Mouse (Mus musculus): Measurements from ENCODE around the gene Gm17660. TPM values are rescaled to one million over a fixed set of nuclear protein-coding genes. Genes with fewer than 3 reads are reported as not detected.
"Not testable (repeated sequence)": the region's sequence is repeated elsewhere in the genome, so short reads cannot be mapped to it uniquely, and the experiment has no call there.

The Gm17660 gene
- total and polyA plus RNA-seq, 3 experiments = not detected

DNA sequence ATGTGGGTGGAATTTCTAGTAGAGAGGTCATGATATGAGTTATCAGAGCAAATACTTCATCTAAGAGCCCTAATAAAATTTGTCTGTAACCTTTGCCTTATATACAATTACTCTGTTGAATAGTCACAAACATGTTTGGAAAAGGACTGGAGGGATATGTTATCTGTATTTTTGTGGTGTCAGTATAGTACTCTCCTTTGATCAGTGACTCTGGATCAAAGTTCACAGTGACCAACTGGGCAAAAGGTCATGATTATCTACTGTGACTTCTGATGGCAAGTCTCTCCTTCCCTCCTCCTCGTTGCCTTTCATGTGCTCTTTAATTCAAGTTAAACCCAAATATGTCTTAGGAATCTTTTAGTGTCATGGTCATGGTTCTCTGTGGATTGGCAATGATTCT, 41.6 kb downstream of the Gm17660 start:
- Histone ChIP-seq H3K4me1 (ENCODE audit: control insufficient read depth, insufficient read depth, low read length) (peaks cover 2% of the 10 kb centered on the region; the same call in 1 of the 2 replicates), H3K36me3 (ENCODE audit: control insufficient read depth, insufficient read depth, low read length) (peaks cover 4% of the 10 kb centered on the region; the same call in 1 of the 2 replicates), H3K79me2 (replicated peaks; ENCODE audit: control insufficient read depth, insufficient read depth, low read length) (no peaks in the 10 kb centered on the region), H3K4me3 (no peak overlapping the region), H3K27ac (no peak overlapping the region), H3K27me3 (ENCODE audit: control insufficient read depth, insufficient read depth, low read length) (no peaks in the 10 kb centered on the region), H3K9ac (ENCODE audit: low read depth, low read length) (no peak overlapping the region)
- intact Hi-C loops (cut with DNase I) = no loop called here
- DNase-seq = no peak
- 24% methylated on average over 1 of the region's 1 CpGs for WGBS
- TF ChIP-seq POLR2A (IDR thresholded peaks at IDR 0.05; ENCODE audit: insufficient read depth, low read depth, low read length) (no peak), CTCF (IDR thresholded peaks at IDR 0.05) (no peak), EP300 (IDR thresholded peaks at IDR 0.05; ENCODE audit: insufficient read depth, low read depth, low read length) (no peak)

GRCm38 (mm10) chr5:104035066-104035465, 42.3 kb downstream of the Gm17660 start:
- intact Hi-C loops (cut with DNase I) = no loop called here
- no peak overlapping the region for H3K4me3 ChIP-seq
- H3K27ac ChIP-seq = no peak overlapping the region
- no peak overlapping the region for H3K9ac ChIP-seq (ENCODE audit: low read depth, low read length)
- no peak for DNase-seq
- H3K4me1 ChIP-seq (ENCODE audit: control insufficient read depth, insufficient read depth, low read length) = peaks cover 2% of the 10 kb centered on the region; the same call in 1 of the 2 replicates
- TF ChIP-seq EP300 (IDR thresholded peaks at IDR 0.05; ENCODE audit: insufficient read depth, low read depth, low read length) (no peak), POLR2A (IDR thresholded peaks at IDR 0.05; ENCODE audit: insufficient read depth, low read depth, low read length) (no peak), CTCF (IDR thresholded peaks at IDR 0.05) (no peak)
- H3K27me3 ChIP-seq (ENCODE audit: control insufficient read depth, insufficient read depth, low read length) = no peaks in the 10 kb centered on the region
- H3K36me3 ChIP-seq (ENCODE audit: control insufficient read depth, insufficient read depth, low read length) = peaks cover 4% of the 10 kb centered on the region; the same call in 1 of the 2 replicates
- no peaks in the 10 kb centered on the region for H3K79me2 ChIP-seq (replicated peaks; ENCODE audit: control insufficient read depth, insufficient read depth, low read length)

DNA sequence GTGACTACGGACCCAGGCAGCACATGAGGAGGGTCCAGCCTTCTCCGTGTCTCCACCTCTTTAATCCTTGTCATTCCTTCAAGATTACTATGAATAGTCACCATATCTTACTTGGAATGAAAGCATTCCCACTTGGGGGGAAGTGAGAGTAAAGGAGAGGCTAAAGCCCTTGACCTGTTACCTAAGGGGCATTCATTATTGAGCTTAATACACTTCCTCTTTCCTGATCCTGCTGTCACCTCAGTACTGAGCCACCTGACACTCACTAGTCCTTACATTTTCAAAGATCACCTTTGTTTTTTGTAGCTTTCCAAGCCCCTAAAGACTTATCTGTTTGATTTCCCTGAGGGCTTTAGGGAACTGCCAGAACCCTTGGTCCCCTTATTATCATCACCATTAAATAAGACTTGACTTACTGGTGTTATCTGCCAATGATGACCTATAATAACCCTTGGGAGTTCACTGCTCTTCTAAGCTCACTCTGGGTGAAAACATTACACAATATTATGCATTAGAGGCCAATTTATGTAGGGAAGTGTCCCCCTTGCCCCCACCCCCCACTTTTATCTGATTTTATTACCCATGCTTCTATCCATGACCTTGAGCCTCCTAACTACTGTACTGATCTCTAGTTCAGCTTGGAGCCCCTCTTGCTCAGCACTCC, 44.8 kb downstream of the Gm17660 start:
- Histone ChIP-seq H3K9ac (ENCODE audit: low read depth, low read length) (no peak overlapping the region), H3K27me3 (ENCODE audit: control insufficient read depth, insufficient read depth, low read length) (no peaks in the 10 kb centered on the region), H3K79me2 (replicated peaks; ENCODE audit: control insufficient read depth, insufficient read depth, low read length) (no peaks in the 10 kb centered on the region), H3K4me1 (ENCODE audit: control insufficient read depth, insufficient read depth, low read length) (peaks cover 2% of the 10 kb centered on the region; the same call in 1 of the 2 replicates), H3K36me3 (ENCODE audit: control insufficient read depth, insufficient read depth, low read length) (peaks cover 4% of the 10 kb centered on the region; the same call in 1 of the 2 replicates), H3K27ac (no peak overlapping the region), H3K4me3 (no peak overlapping the region)
- WGBS = 54% methylated on average over 2 of the region's 2 CpGs
- DNase-seq = no peak
- TF ChIP-seq POLR2A (IDR thresholded peaks at IDR 0.05; ENCODE audit: insufficient read depth, low read depth, low read length) (no peak), EP300 (IDR thresholded peaks at IDR 0.05; ENCODE audit: insufficient read depth, low read depth, low read length) (no peak), CTCF (IDR thresholded peaks at IDR 0.05) (no peak)
- intact Hi-C loops (cut with DNase I) = no loop called here

GRCm38 (mm10) chr5:104025245-104025854, 52.1 kb downstream of the Gm17660 start:
- H3K36me3 ChIP-seq (ENCODE audit: control insufficient read depth, insufficient read depth, low read length) = no peaks in the 10 kb centered on the region
- peak; percentile 35 to 40 for DNase-seq
- peak overlapping the region; percentile 10; the same call in 1 of the 2 replicates for H3K9ac ChIP-seq (ENCODE audit: low read depth, low read length)
- whole genome bisulfite sequencing = 34% methylated on average over 17 of the region's 17 CpGs
- intact Hi-C loops (cut with DNase I) = no loop called here
- H3K27me3 ChIP-seq (ENCODE audit: control insufficient read depth, insufficient read depth, low read length) = no peaks in the 10 kb centered on the region
- H3K79me2 ChIP-seq (replicated peaks; ENCODE audit: control insufficient read depth, insufficient read depth, low read length) = no peaks in the 10 kb centered on the region
- peaks cover 8% of the 10 kb centered on the region for H3K4me1 ChIP-seq (ENCODE audit: control insufficient read depth, insufficient read depth, low read length)
- TF ChIP-seq POLR2A (IDR thresholded peaks at IDR 0.05; ENCODE audit: insufficient read depth, low read depth, low read length) (no peak), EP300 (IDR thresholded peaks at IDR 0.05; ENCODE audit: insufficient read depth, low read depth, low read length) (no peak), CTCF (IDR thresholded peaks at IDR 0.05) (no peak)
- H3K4me3 ChIP-seq = no peak overlapping the region; the same call in 1 of the 2 replicates
- peak overlapping the region; percentile 61 for H3K27ac ChIP-seq

GRCm38 (mm10) chr5:104024762-104025161, 52.6 kb downstream of the Gm17660 start:
- H3K27ac ChIP-seq = peak overlapping the region; percentile 61; the same call in 1 of the 2 replicates
- 0 out of 2 replicates have a peak, but pooled peaks cover 2% of the 10 kb centered on the region for H3K36me3 ChIP-seq (ENCODE audit: control insufficient read depth, insufficient read depth, low read length)
- intact Hi-C loops (cut with DNase I) = loop anchor here (1.0 kb wide), 1 partner anchor 22 kb away; the partner anchor contains the start of gene Nudt9
- H3K4me3 ChIP-seq = no peak overlapping the region
- H3K4me1 ChIP-seq (ENCODE audit: control insufficient read depth, insufficient read depth, low read length) = peaks cover 12% of the 10 kb centered on the region
- 67% methylated on average over 11 of the region's 11 CpGs for WGBS
- TF ChIP-seq POLR2A (IDR thresholded peaks at IDR 0.05; ENCODE audit: insufficient read depth, low read depth, low read length) = no peak
- no peak for TF ChIP-seq CTCF (IDR thresholded peaks at IDR 0.05)
- no peak for TF ChIP-seq EP300 (IDR thresholded peaks at IDR 0.05; ENCODE audit: insufficient read depth, low read depth, low read length)
- no peak for DNase-seq
- no peaks in the 10 kb centered on the region for H3K79me2 ChIP-seq (replicated peaks; ENCODE audit: control insufficient read depth, insufficient read depth, low read length)
- H3K9ac ChIP-seq (ENCODE audit: low read depth, low read length) = no peak overlapping the region
- no peaks in the 10 kb centered on the region for H3K27me3 ChIP-seq (ENCODE audit: control insufficient read depth, insufficient read depth, low read length)

DNA sequence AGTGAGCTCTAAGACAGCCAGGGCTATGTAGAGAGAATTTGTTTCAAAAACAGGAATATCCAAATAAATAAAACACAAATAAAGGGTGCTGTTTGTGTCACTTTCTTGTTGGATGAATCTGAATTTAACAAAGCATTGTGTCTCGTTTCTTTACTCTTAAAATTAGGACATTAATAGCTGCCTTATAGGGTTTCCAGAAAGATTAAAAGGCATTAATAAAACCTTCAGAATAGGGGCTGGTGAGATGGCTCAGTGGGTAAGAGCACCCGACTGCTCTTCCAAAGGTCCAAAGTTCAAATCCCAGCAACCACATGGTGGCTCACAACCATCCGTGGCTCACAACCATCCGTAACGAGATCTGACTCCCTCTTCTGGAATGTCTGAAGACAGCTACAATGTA, 53.2 kb downstream of the Gm17660 start:
- not testable (repeated sequence) for H3K27me3 ChIP-seq (ENCODE audit: control insufficient read depth, insufficient read depth, low read length); H3K4me3 ChIP-seq; H3K9ac ChIP-seq (ENCODE audit: low read depth, low read length); H3K36me3 ChIP-seq (ENCODE audit: control insufficient read depth, insufficient read depth, low read length); H3K79me2 ChIP-seq (replicated peaks; ENCODE audit: control insufficient read depth, insufficient read depth, low read length); H3K27ac ChIP-seq; DNase-seq
- intact Hi-C loops (cut with DNase I) = loop anchor here (1.0 kb wide), 1 partner anchor 22 kb away; the partner anchor contains the start of gene Nudt9
- H3K4me1 ChIP-seq (ENCODE audit: control insufficient read depth, insufficient read depth, low read length) = peaks cover 12% of the 10 kb centered on the region
- WGBS = 80% methylated on average over 5 of the region's 5 CpGs
